Mouse (Mus musculus) cortical plate, adult 2 months (tissue): ENCODE results near the gene Arid3a. TPM values are rescaled to one million over a fixed set of nuclear protein-coding genes. Genes with fewer than 3 reads are reported as not detected.
"Not testable (repeated sequence)": the region's sequence is repeated elsewhere in the genome, so short reads cannot be mapped to it uniquely, and the experiment has no call there.

ENCODE experiments used
- H3K27ac ChIP-seq: fragments of 200-500 bp; 2 replicates; pipeline ENCODE4 v1.5.1; 2012; ENCODE audit warnings: low read length, control low read depth, inconsistent platforms; ENCODE audit not compliant: insufficient read depth
- H3K4me1 ChIP-seq: fragments of 200-500 bp; 2 replicates; pipeline ENCODE4 v1.6.1; 2011; ENCODE audit warnings: low read length; ENCODE audit not compliant: control insufficient read depth, insufficient read depth
- H3K4me3 ChIP-seq: fragments of 200-500 bp; 2 replicates; pipeline ENCODE4 v1.5.1; 2011; ENCODE audit warnings: mild to moderate bottlenecking, low read length, control low read depth; ENCODE audit not compliant: insufficient read depth
- CTCF ChIP-seq: fragments of 200-500 bp; IDR thresholded peaks from 2 replicates; pipeline ENCODE4 v1.5.1; 2011; ENCODE audit warnings: mild to moderate bottlenecking, control low read depth, low read length; ENCODE audit not compliant: insufficient read depth; ENCODE audit errors: extremely low read depth
- POLR2A ChIP-seq: fragments of 200-500 bp; IDR thresholded peaks from 2 replicates; pipeline ENCODE4 v1.6.1; 2011; ENCODE audit warnings: mild to moderate bottlenecking, low read length, control low read depth; ENCODE audit not compliant: insufficient read depth; ENCODE audit errors: extremely low read depth
- polyA plus RNA-seq: library from polyadenylated mRNA; depleted of rRNA; stranded (reverse); fragments of >200 nt; gene quantifications from 2 replicates; pipeline ENCODE4 v1.2.3, GENCODE M21; 2012

Arid3a gene
- polyA plus RNA-seq, 1 experiment: 3.1 TPM

GRCm38 (mm10) chr10:79886611-79887010 is 40.2 kb upstream of the Arid3a start:
- TF ChIP-seq CTCF: no peak
- no peak for TF ChIP-seq POLR2A
- Histone ChIP-seq H3K27ac (no peak overlapping the region), H3K4me1 (no peaks in the 10 kb centered on the region), H3K4me3 (no peak overlapping the region)

- TF ChIP-seq CTCF (no peak), POLR2A (no peak)
- no peak overlapping the region for H3K4me3 ChIP-seq
- no peaks in the 10 kb centered on the region for H3K4me1 ChIP-seq
- H3K27ac ChIP-seq: no peak overlapping the region
Observed at GRCm38 (mm10) chr10:79889386-79889785, 37.5 kb upstream of the Arid3a start.

- Histone ChIP-seq H3K4me3 (no peak within 1 kb of the TSS), H3K27ac (no peak within 1 kb of the TSS), H3K4me1 (no peaks in the 10 kb centered on the region)
- TF ChIP-seq POLR2A (no peak), CTCF (no peak)
Observed at GRCm38 (mm10) chr10:79890670-79891069, 36.2 kb upstream of the Arid3a start, which contains the start of gene Cfd. Cfd (plus strand) TSS chr10:79890853.

- not testable (repeated sequence) for H3K4me3 ChIP-seq
Observed at GRCm38 (mm10) chr10:79892451-79893118, 34.3 kb upstream of the Arid3a start.

GRCm38 (mm10) chr10:79896306-79896705 is 30.5 kb upstream of the Arid3a start:
- H3K4me3 ChIP-seq: no peak overlapping the region
- no peaks in the 10 kb centered on the region for H3K4me1 ChIP-seq
- no peak overlapping the region for H3K27ac ChIP-seq
- TF ChIP-seq POLR2A (no peak), CTCF (no peak)

More at GRCm38 (mm10) chr10:79892451-79893118, 34.3 kb upstream of the Arid3a start:
- H3K4me1 ChIP-seq, H3K27ac ChIP-seq: not testable (repeated sequence)
- TF ChIP-seq CTCF: peak; percentile 66

GRCm38 (mm10) chr10:79896814-79897213 is 30.0 kb upstream of the Arid3a start:
- TF ChIP-seq POLR2A (no peak), CTCF (no peak)
- no peaks in the 10 kb centered on the region for H3K4me1 ChIP-seq
- no peak overlapping the region for H3K27ac ChIP-seq
- H3K4me3 ChIP-seq: no peak overlapping the region

GRCm38 (mm10) chr10:79897316-79898245 is 29.3 kb upstream of the Arid3a start:
- Histone ChIP-seq H3K4me1 (no peaks in the 10 kb centered on the region), H3K27ac (no peak overlapping the region), H3K4me3 (no peak overlapping the region)
- no peak for TF ChIP-seq POLR2A
- TF ChIP-seq CTCF: no peak

- H3K4me3 ChIP-seq: no peak overlapping the region
- peak; percentile 24; the same call in 1 of the 2 replicates for TF ChIP-seq CTCF
- peak; percentile 39; the same call in 1 of the 2 replicates for TF ChIP-seq POLR2A
- H3K4me1 ChIP-seq: no peaks in the 10 kb centered on the region
- peak overlapping the region; percentile 24 for H3K27ac ChIP-seq
Observed at GRCm38 (mm10) chr10:79900951-79901410, 25.9 kb upstream of the Arid3a start.

- Histone ChIP-seq H3K27ac (no peak overlapping the region), H3K4me1 (peaks cover 3% of the 10 kb centered on the region; the same call in 1 of the 2 replicates), H3K4me3 (no peak overlapping the region)
- TF ChIP-seq POLR2A (no peak), CTCF (no peak)
Observed at GRCm38 (mm10) chr10:79906712-79907111, 20.1 kb upstream of the Arid3a start.
